8 mouse cellular contexts compared by ENCODE assay signal in the genomic region with DNA sequence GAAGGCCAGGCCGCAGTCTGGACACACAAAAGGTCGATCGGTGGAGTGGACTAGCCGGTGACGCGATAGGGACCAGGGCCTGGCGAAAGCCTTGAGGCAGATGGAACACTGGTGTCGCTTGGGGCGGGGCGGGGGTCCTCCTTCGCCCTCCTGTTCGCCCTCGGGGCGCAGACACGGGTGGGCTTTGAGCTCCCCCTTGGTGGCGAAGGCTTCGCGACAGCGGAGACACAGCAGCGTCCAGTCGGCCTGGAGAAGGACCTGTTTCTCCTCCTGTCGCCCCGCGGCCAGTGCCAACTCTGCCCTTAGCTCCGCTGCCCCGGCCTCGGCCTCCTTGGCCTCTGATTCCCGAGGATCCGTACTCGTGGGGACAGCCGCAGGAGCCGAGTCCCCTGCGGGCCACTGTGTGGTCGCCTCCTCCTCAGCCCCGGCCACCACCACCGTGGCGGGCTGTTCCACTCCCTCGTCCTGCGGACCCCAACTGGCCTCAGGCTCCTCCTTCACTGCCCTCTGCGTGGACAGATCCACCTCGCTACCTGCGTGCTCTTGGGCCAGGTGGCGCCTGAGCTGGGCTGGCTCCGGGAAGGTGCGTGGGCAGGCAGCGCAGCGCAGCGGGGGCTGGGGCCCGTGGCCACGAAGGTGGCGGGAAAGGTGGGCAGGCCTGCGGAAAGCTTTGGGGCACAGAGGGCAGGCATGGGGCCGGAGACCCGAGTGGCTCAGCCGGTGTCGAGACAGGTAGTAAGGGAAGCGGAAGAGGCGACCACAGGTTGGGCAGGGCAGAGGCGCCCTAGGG. TPM values are rescaled to one million over a fixed set of nuclear protein-coding genes. Genes with fewer than 3 reads are reported as not detected.
DNase-seq lines count a peak whose midpoint lies in the region; ATAC-seq and TF ChIP-seq lines count a peak whose summit lies in the region.

No protein-coding gene starts in this region.

- H3K4me3 ChIP-seq in intestine, embryonic 14.5 days (ENCODE audit: low read depth, low read length): no peak overlapping the region
- H3K4me3 ChIP-seq in intestine, postnatal 0 days (ENCODE audit: low read depth, low read length): no peak overlapping the region
- H3K4me3 ChIP-seq in cerebellum, adult 2 months (replicated peaks; ENCODE audit: insufficient read depth, low read depth, low read length): peak overlapping the region; percentile 85
- peak overlapping the region; percentile 0; the same call in 1 of the 2 replicates for H3K4me3 ChIP-seq in forebrain, embryonic 11.5 days (ENCODE audit: low read depth, low read length)
- no peak overlapping the region for H3K4me3 ChIP-seq in liver, embryonic 13.5 days (replicated peaks)

- TF ChIP-seq POLR2A in cerebellum, adult 2 months (IDR thresholded peaks at IDR 0.05; ENCODE audit: borderline replicate concordance, insufficient read depth, low read length): no peak

- H3K4me2 ChIP-seq in intestine, embryonic 14.5 days (ENCODE audit: low read length): peak overlapping the region; percentile 82; the same call in 1 of the 2 replicates
- no peak overlapping the region for H3K4me2 ChIP-seq in intestine, postnatal 0 days (replicated peaks; ENCODE audit: low read depth)
- H3K4me2 ChIP-seq in forebrain, embryonic 11.5 days (ENCODE audit: low read depth, low read length, severe bottlenecking): peak overlapping the region; percentile 26; the same call in 1 of the 2 replicates
- H3K4me2 ChIP-seq in liver, embryonic 13.5 days: 0 out of 2 replicates have a peak overlapping the region, but pooled peaks have one; percentile 60

- no peak overlapping the region for H3K27ac ChIP-seq in intestine, embryonic 14.5 days (ENCODE audit: low read depth)
- H3K27ac ChIP-seq in intestine, postnatal 0 days (ENCODE audit: low read depth, low read length): no peak overlapping the region
- peak overlapping the region; percentile 41 for H3K27ac ChIP-seq in cerebellum, adult 2 months (ENCODE audit: insufficient read depth, low read length)
- H3K27ac ChIP-seq in forebrain, embryonic 11.5 days (ENCODE audit: low read depth, low read length): no peak overlapping the region
- no peak overlapping the region for H3K27ac ChIP-seq in liver, embryonic 13.5 days

- ATAC-seq in intestine, embryonic 14.5 days (replicated peaks; ENCODE audit: low FRiP score, low TSS enrichment, low read depth): no peak
- ATAC-seq in intestine, postnatal 0 days: no peak
- ATAC-seq in forebrain, embryonic 11.5 days (replicated peaks; ENCODE audit: low FRiP score): no peak
- ATAC-seq in liver, embryonic 13.5 days (ENCODE audit: low read depth): no peak

- peaks cover 20% of the 10 kb centered on the region for H3K36me3 ChIP-seq in intestine, embryonic 14.5 days (ENCODE audit: control insufficient read depth, insufficient read depth, low read length)
- H3K36me3 ChIP-seq in intestine, postnatal 0 days (ENCODE audit: control insufficient read depth, insufficient read depth): peaks cover 16% of the 10 kb centered on the region; the same call in 1 of the 2 replicates
- H3K36me3 ChIP-seq in forebrain, embryonic 11.5 days (ENCODE audit: control insufficient read depth, insufficient read depth, low read length): peaks cover 2% of the 10 kb centered on the region; the same call in 1 of the 2 replicates
- H3K36me3 ChIP-seq in liver, embryonic 13.5 days: peaks cover 11% of the 10 kb centered on the region

- intact Hi-C loops in gastrocnemius, postnatal 36 days (cut with DNase I): no loop called here

- H3K9me3 ChIP-seq in intestine, embryonic 14.5 days (ENCODE audit: control insufficient read depth, low read length): peaks cover 11% of the 10 kb centered on the region; the same call in 1 of the 2 replicates
- 0 out of 2 replicates have a peak, but pooled peaks cover 3% of the 10 kb centered on the region for H3K9me3 ChIP-seq in intestine, postnatal 0 days (ENCODE audit: control insufficient read depth)
- H3K9me3 ChIP-seq in forebrain, embryonic 11.5 days (ENCODE audit: control insufficient read depth, low read length): no peaks in the 10 kb centered on the region
- no peaks in the 10 kb centered on the region for H3K9me3 ChIP-seq in liver, embryonic 13.5 days (replicated peaks)

- no peak overlapping the region for H3K9ac ChIP-seq in intestine, embryonic 14.5 days (ENCODE audit: low read length)
- no peak overlapping the region for H3K9ac ChIP-seq in intestine, postnatal 0 days (ENCODE audit: low read depth, low read length)
- H3K9ac ChIP-seq in forebrain, embryonic 11.5 days (ENCODE audit: low read length): peak overlapping the region; percentile 8; the same call in 1 of the 2 replicates
- no peak overlapping the region for H3K9ac ChIP-seq in liver, embryonic 13.5 days

- WGBS in intestine, embryonic 14.5 days: 59% methylated on average over 59 of the region's 59 CpGs
- WGBS in intestine, postnatal 0 days: 72% methylated on average over 59 of the region's 59 CpGs
- 55% methylated on average over 59 of the region's 59 CpGs for WGBS in cerebellum, adult 2 months
- WGBS in forebrain, embryonic 11.5 days: 53% methylated on average over 58 of the region's 59 CpGs
- 39% methylated on average over 59 of the region's 59 CpGs for WGBS in liver, embryonic 13.5 days (ENCODE audit: insufficient replicate concordance)

- no peak for TF ChIP-seq CTCF in intestine, postnatal 0 days (IDR thresholded peaks at IDR 0.05; ENCODE audit: low read depth)
- TF ChIP-seq CTCF in cerebellum, adult 2 months (IDR thresholded peaks at IDR 0.05; ENCODE audit: borderline replicate concordance, insufficient read depth, low read depth, low read length): no peak

- H3K4me1 ChIP-seq in intestine, embryonic 14.5 days (replicated peaks; ENCODE audit: control insufficient read depth, insufficient read depth, low read length): peaks cover 11% of the 10 kb centered on the region
- no peaks in the 10 kb centered on the region for H3K4me1 ChIP-seq in intestine, postnatal 0 days (replicated peaks; ENCODE audit: control insufficient read depth, insufficient read depth, low read length)
- H3K4me1 ChIP-seq in cerebellum, adult 2 months (ENCODE audit: control insufficient read depth, insufficient read depth, low read length): peaks cover 3% of the 10 kb centered on the region
- H3K4me1 ChIP-seq in forebrain, embryonic 11.5 days (replicated peaks; ENCODE audit: control insufficient read depth, insufficient read depth, low read length): peaks cover 20% of the 10 kb centered on the region
- peaks cover 7% of the 10 kb centered on the region; the same call in 1 of the 2 replicates for H3K4me1 ChIP-seq in liver, embryonic 13.5 days (replicated peaks)

- no peaks in the 10 kb centered on the region; the same call in 1 of the 2 replicates for H3K27me3 ChIP-seq in intestine, embryonic 14.5 days (replicated peaks; ENCODE audit: control insufficient read depth, insufficient read depth, low read length)
- H3K27me3 ChIP-seq in intestine, postnatal 0 days (replicated peaks; ENCODE audit: control insufficient read depth, insufficient read depth, low read length): no peaks in the 10 kb centered on the region
- H3K27me3 ChIP-seq in cerebellum, adult 2 months (ENCODE audit: control insufficient read depth, insufficient read depth, low read length): no peaks in the 10 kb centered on the region
- peaks cover 15% of the 10 kb centered on the region for H3K27me3 ChIP-seq in forebrain, embryonic 11.5 days (ENCODE audit: control insufficient read depth, insufficient read depth, low read length)
- H3K27me3 ChIP-seq in liver, embryonic 13.5 days: peaks cover 49% of the 10 kb centered on the region

- DNase-seq in intestine, embryonic 14.5 days (ENCODE audit: low spot score): no peak
- peak; percentile 59 to 64 for DNase-seq in cerebellum, adult 2 months
- DNase-seq in forebrain, embryonic 11.5 days (ENCODE audit: low spot score): no peak
- no peak for DNase-seq in liver, embryonic 13.5 days
- DNase-seq in gastrocnemius, postnatal 36 days: no peak
- DNase-seq in thymus, postnatal 0 days (ENCODE audit: low spot score): no peak
- no peak for DNase-seq in adrenal gland, adult 18-20 months (ENCODE audit: low spot score in 2 of 2)

RNA-seq across cellular contexts. Expression of a gene that starts 1.8 kb away (rescaled TPM):
- polyA plus RNA-seq in intestine, embryonic 14.5 days (2014; fragmentation: Nextera tagmentation; extraction: Ambion mirVana): 30.6 and 35.4 TPM in 2 replicates
- 10.5 and 12.9 TPM in 2 replicates for polyA plus RNA-seq in intestine, postnatal 0 days (2015; fragmentation: Nextera tagmentation; extraction: Ambion mirVana)
- polyA plus RNA-seq in cerebellum, adult 2 months (2012; rRNA removed): 64.8 and 65.2 TPM in 2 replicates
- 58.5 and 60.0 TPM in 2 replicates for polyA plus RNA-seq in forebrain, embryonic 11.5 days (2014; fragmentation: Nextera tagmentation; extraction: Ambion mirVana)
- 4.0 TPM in 2 replicates for polyA plus RNA-seq in liver, embryonic 13.5 days (2015; fragmentation: Nextera tagmentation; extraction: Ambion mirVana)
- total RNA-seq in gastrocnemius, postnatal 36 days (2021): 1 to 10 TPM; 7.8 to 9.5 TPM
- 18.7 and 22.3 TPM in 2 replicates for polyA plus RNA-seq in thymus, postnatal 0 days (2015; fragmentation: Nextera tagmentation; extraction: Ambion mirVana)
- total RNA-seq in adrenal gland, adult 18-20 months (2021): 10 to 100 TPM; 15.9 to 25.4 TPM

RNA-seq across cellular contexts. Expression of a gene that starts 20.0 kb away (rescaled TPM):
- 15.7 and 16.0 TPM in 2 replicates for polyA plus RNA-seq in intestine, embryonic 14.5 days (2014; fragmentation: Nextera tagmentation; extraction: Ambion mirVana)
- polyA plus RNA-seq in intestine, postnatal 0 days (2015; fragmentation: Nextera tagmentation; extraction: Ambion mirVana): 21.9 and 22.6 TPM in 2 replicates
- 14.4 and 14.9 TPM in 2 replicates for polyA plus RNA-seq in cerebellum, adult 2 months (2012; rRNA removed)
- 9.5 and 11.1 TPM in 2 replicates for polyA plus RNA-seq in forebrain, embryonic 11.5 days (2014; fragmentation: Nextera tagmentation; extraction: Ambion mirVana)
- 9.8 and 10.0 TPM in 2 replicates for polyA plus RNA-seq in liver, embryonic 13.5 days (2015; fragmentation: Nextera tagmentation; extraction: Ambion mirVana)
- total RNA-seq in gastrocnemius, postnatal 36 days (2021): 1 to 10 TPM; 6.9 TPM
- polyA plus RNA-seq in thymus, postnatal 0 days (2015; fragmentation: Nextera tagmentation; extraction: Ambion mirVana): 14.9 and 18.2 TPM in 2 replicates
- total RNA-seq in adrenal gland, adult 18-20 months (2021): 10 to 100 TPM; 10.2 to 11.5 TPM

RNA-seq across cellular contexts. Expression of a gene that starts 20.3 kb away (rescaled TPM):
- 37.5 and 40.3 TPM in 2 replicates for polyA plus RNA-seq in intestine, embryonic 14.5 days (2014; fragmentation: Nextera tagmentation; extraction: Ambion mirVana)
- 15.5 and 16.1 TPM in 2 replicates for polyA plus RNA-seq in intestine, postnatal 0 days (2015; fragmentation: Nextera tagmentation; extraction: Ambion mirVana)
- polyA plus RNA-seq in cerebellum, adult 2 months (2012; rRNA removed): 28.2 and 29.8 TPM in 2 replicates
- 67.0 and 68.3 TPM in 2 replicates for polyA plus RNA-seq in forebrain, embryonic 11.5 days (2014; fragmentation: Nextera tagmentation; extraction: Ambion mirVana)
- polyA plus RNA-seq in liver, embryonic 13.5 days (2015; fragmentation: Nextera tagmentation; extraction: Ambion mirVana): 15.8 and 18.7 TPM in 2 replicates
- total RNA-seq in gastrocnemius, postnatal 36 days (2021): 10 to 100 TPM; 20.7 to 22.7 TPM
- 32.3 and 33.5 TPM in 2 replicates for polyA plus RNA-seq in thymus, postnatal 0 days (2015; fragmentation: Nextera tagmentation; extraction: Ambion mirVana)
- 10 to 100 TPM; 21.7 to 22.5 TPM for total RNA-seq in adrenal gland, adult 18-20 months (2021)

RNA-seq across cellular contexts. Expression of a gene that starts 21.1 kb away (rescaled TPM):
- 1.0 and 2.0 TPM in 2 replicates for polyA plus RNA-seq in intestine, embryonic 14.5 days (2014; fragmentation: Nextera tagmentation; extraction: Ambion mirVana)
- 4.4 and 4.7 TPM in 2 replicates for polyA plus RNA-seq in intestine, postnatal 0 days (2015; fragmentation: Nextera tagmentation; extraction: Ambion mirVana)
- polyA plus RNA-seq in cerebellum, adult 2 months (2012; rRNA removed): not detected in 2 replicates
- 0.23 and 1.9 TPM in 2 replicates for polyA plus RNA-seq in forebrain, embryonic 11.5 days (2014; fragmentation: Nextera tagmentation; extraction: Ambion mirVana)
- 1.1 and 1.5 TPM in 2 replicates for polyA plus RNA-seq in liver, embryonic 13.5 days (2015; fragmentation: Nextera tagmentation; extraction: Ambion mirVana)
- not detected for total RNA-seq in gastrocnemius, postnatal 36 days (2021)
- polyA plus RNA-seq in thymus, postnatal 0 days (2015; fragmentation: Nextera tagmentation; extraction: Ambion mirVana): 2.9 and 5.4 TPM in 2 replicates
- total RNA-seq in adrenal gland, adult 18-20 months (2021): not detected

RNA-seq across cellular contexts. Expression of a gene that starts 23.2 kb away (rescaled TPM):
- polyA plus RNA-seq in intestine, embryonic 14.5 days (2014; fragmentation: Nextera tagmentation; extraction: Ambion mirVana): 0.16 TPM in 1 of 2 replicates, not detected in the other
- not detected in 2 replicates for polyA plus RNA-seq in intestine, postnatal 0 days (2015; fragmentation: Nextera tagmentation; extraction: Ambion mirVana)
- polyA plus RNA-seq in cerebellum, adult 2 months (2012; rRNA removed): 2.6 TPM in 2 replicates
- polyA plus RNA-seq in forebrain, embryonic 11.5 days (2014; fragmentation: Nextera tagmentation; extraction: Ambion mirVana): 0.12 TPM in 1 of 2 replicates, not detected in the other
- polyA plus RNA-seq in liver, embryonic 13.5 days (2015; fragmentation: Nextera tagmentation; extraction: Ambion mirVana): not detected in 2 replicates
- total RNA-seq in gastrocnemius, postnatal 36 days (2021): 1 to 10 TPM; 1.6 to 1.7 TPM
- not detected in 2 replicates for polyA plus RNA-seq in thymus, postnatal 0 days (2015; fragmentation: Nextera tagmentation; extraction: Ambion mirVana)
- total RNA-seq in adrenal gland, adult 18-20 months (2021): under 1 TPM; 0.13 to 0.22 TPM

Comparison
In these comparisons a context has a peak if more than half of its experiments do, and no peak if none do; other contexts are left out.
1. DNase-seq: peak in cerebellum, adult 2 months (2 of 2); none in intestine, embryonic 14.5 days (single experiment), forebrain, embryonic 11.5 days (single experiment), liver, embryonic 13.5 days (single experiment), gastrocnemius, postnatal 36 days (0 of 2), thymus, postnatal 0 days (single experiment) and adrenal gland, adult 18-20 months (0 of 2).
2. H3K4me3 ChIP-seq: peak in cerebellum, adult 2 months (single experiment) and forebrain, embryonic 11.5 days (single experiment); none in intestine, embryonic 14.5 days (single experiment), intestine, postnatal 0 days (single experiment) and liver, embryonic 13.5 days (single experiment).